8 mouse cellular contexts compared by ENCODE assay signal in the genomic region with DNA sequence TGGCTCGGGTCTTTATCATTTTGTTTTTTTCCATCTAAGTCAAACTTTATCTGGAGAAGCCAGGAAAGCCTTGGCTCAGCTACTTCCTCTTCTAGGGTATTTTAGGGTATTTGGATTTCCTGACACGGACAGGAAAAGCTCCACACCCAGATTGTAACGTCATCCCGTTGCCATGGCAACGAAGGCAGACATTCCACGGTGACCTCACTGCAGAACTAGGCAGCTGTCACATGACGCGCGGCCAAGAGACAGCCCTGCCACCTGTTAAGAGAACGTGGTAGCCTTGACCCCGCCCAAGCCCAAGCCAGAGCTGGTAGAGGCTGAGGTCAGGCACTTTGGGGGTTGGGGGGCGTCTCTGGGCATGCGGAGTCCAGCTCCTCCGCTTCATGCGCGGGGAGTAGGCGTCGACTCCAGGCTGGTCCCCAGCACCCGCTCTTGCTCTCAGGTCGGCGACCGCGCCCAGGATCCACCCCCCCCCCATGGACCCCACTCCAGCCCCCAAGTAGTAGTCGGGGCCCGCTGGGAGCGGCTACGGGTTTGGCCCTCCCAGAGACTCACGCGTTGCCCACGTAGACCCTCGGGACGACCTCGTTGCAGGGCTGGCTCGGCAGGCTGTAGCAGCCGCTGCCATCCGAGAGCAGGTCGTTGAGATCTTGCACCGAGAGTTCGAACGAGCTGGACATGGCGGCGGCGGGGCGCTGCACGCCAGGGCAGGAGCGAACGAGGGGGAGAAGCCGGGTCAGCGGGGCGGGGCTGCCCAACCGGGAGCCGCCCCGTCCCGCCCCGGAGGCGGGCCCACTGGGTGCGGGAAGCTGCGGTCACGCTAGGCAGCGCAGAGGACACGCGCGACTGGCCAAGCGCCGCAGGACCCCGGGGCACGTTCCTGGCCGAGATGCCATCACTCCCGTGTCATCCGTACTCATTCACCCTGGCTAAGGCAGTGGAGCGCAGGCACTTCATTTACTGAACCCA. TPM values are rescaled to one million over a fixed set of nuclear protein-coding genes. Genes with fewer than 3 reads are reported as not detected.
A peak's percentile ranks its signal among the peaks of the same experiment; 100 is the strongest.
DNase-seq lines count a peak whose midpoint lies in the region; ATAC-seq and TF ChIP-seq lines count a peak whose summit lies in the region.

A gene (plus strand): TSS at position 226 of the 972 bp plus-strand sequence.

- under 1% methylated on average over 64 of the region's 71 CpGs for WGBS in embryonic facial prominence, embryonic 15.5 days
- WGBS in kidney, embryonic 14.5 days, result 2% methylated on average over 66 of the region's 71 CpGs
- 1% methylated on average over 67 of the region's 71 CpGs for WGBS in limb, embryonic 14.5 days
- WGBS in midbrain, embryonic 16.5 days, result 2% methylated on average over 70 of the region's 71 CpGs
- WGBS in spleen, adult 2 months, result under 1% methylated on average over 70 of the region's 71 CpGs

- no peaks in the 10 kb centered on the region for H3K36me3 ChIP-seq in embryonic facial prominence, embryonic 15.5 days
- H3K36me3 ChIP-seq in kidney, embryonic 14.5 days (ENCODE audit: control insufficient read depth, insufficient read depth, low read length), result peaks cover 3% of the 10 kb centered on the region; the same call in 1 of the 2 replicates
- H3K36me3 ChIP-seq in limb, embryonic 14.5 days (ENCODE audit: control insufficient read depth, insufficient read depth, low read length), result no peaks in the 10 kb centered on the region
- no peaks in the 10 kb centered on the region; the same call in 1 of the 2 replicates for H3K36me3 ChIP-seq in midbrain, embryonic 16.5 days (ENCODE audit: control insufficient read depth, insufficient read depth, low read length)
- no peaks in the 10 kb centered on the region; the same call in 1 of the 2 replicates for H3K36me3 ChIP-seq in spleen, adult 2 months (ENCODE audit: control insufficient read depth, insufficient read depth, low read length)

- no peak for TF ChIP-seq POLR2A in bone marrow macrophage, adult 2 months (IDR thresholded peaks at IDR 0.05; ENCODE audit: borderline replicate concordance, low read depth, low read length)
- no peak for TF ChIP-seq POLR2A in limb, embryonic 14.5 days (IDR thresholded peaks at IDR 0.05; ENCODE audit: borderline replicate concordance, extremely low read depth, insufficient read depth, insufficient read length)
- TF ChIP-seq POLR2A in spleen, adult 2 months (IDR thresholded peaks at IDR 0.05; ENCODE audit: low read depth, low read length), result peak; percentile 36

- H3K4me2 ChIP-seq in embryonic facial prominence, embryonic 15.5 days (replicated peaks), result peak within 1 kb of the TSS; percentile 98
- peak within 1 kb of the TSS; percentile 97 for H3K4me2 ChIP-seq in kidney, embryonic 14.5 days (replicated peaks; ENCODE audit: low read depth, low read length)
- peak within 1 kb of the TSS; percentile 100 for H3K4me2 ChIP-seq in limb, embryonic 14.5 days (replicated peaks; ENCODE audit: low read depth, low read length, severe bottlenecking)
- peak within 1 kb of the TSS; percentile 93 for H3K4me2 ChIP-seq in midbrain, embryonic 16.5 days (ENCODE audit: low read length)

- peaks cover 5% of the 10 kb centered on the region; the same call in 1 of the 2 replicates for H3K27me3 ChIP-seq in embryonic facial prominence, embryonic 15.5 days
- peaks cover 4% of the 10 kb centered on the region; the same call in 1 of the 2 replicates for H3K27me3 ChIP-seq in kidney, embryonic 14.5 days (ENCODE audit: control insufficient read depth, insufficient read depth, low read length)
- H3K27me3 ChIP-seq in limb, embryonic 14.5 days (ENCODE audit: control insufficient read depth, insufficient read depth, low read length), result no peaks in the 10 kb centered on the region
- no peaks in the 10 kb centered on the region for H3K27me3 ChIP-seq in midbrain, embryonic 16.5 days (ENCODE audit: control insufficient read depth, insufficient read depth, low read depth, low read length)
- H3K27me3 ChIP-seq in spleen, adult 2 months (ENCODE audit: control insufficient read depth, insufficient read depth, low read length), result no peaks in the 10 kb centered on the region

- peaks cover 35% of the 10 kb centered on the region for H3K4me1 ChIP-seq in bone marrow macrophage, adult 2 months (ENCODE audit: control insufficient read depth, insufficient read depth, low read length)
- H3K4me1 ChIP-seq in embryonic facial prominence, embryonic 15.5 days, result peaks cover 28% of the 10 kb centered on the region
- H3K4me1 ChIP-seq in kidney, embryonic 14.5 days (ENCODE audit: control insufficient read depth, insufficient read depth, low read length), result peaks cover 25% of the 10 kb centered on the region; the same call in 1 of the 2 replicates
- 0 out of 2 replicates have a peak, but pooled peaks cover 10% of the 10 kb centered on the region for H3K4me1 ChIP-seq in limb, embryonic 14.5 days (ENCODE audit: control insufficient read depth, insufficient read depth, low read length)
- H3K4me1 ChIP-seq in midbrain, embryonic 16.5 days (ENCODE audit: control insufficient read depth, insufficient read depth, low read length), result peaks cover 6% of the 10 kb centered on the region
- peaks cover 20% of the 10 kb centered on the region for H3K4me1 ChIP-seq in spleen, adult 2 months (ENCODE audit: control insufficient read depth, insufficient read depth, insufficient read length)

- peak; percentile 85 for ATAC-seq in embryonic facial prominence, embryonic 15.5 days (ENCODE audit: insufficient number of reproducible peaks, low FRiP score, low TSS enrichment, low read depth)
- peak; percentile 86 for ATAC-seq in kidney, embryonic 14.5 days (ENCODE audit: low FRiP score, low TSS enrichment)
- ATAC-seq in limb, embryonic 14.5 days (ENCODE audit: low FRiP score, low read depth), result peak; percentile 84
- peak; percentile 86 for ATAC-seq in midbrain, embryonic 16.5 days

- no peaks in the 10 kb centered on the region for H3K9me3 ChIP-seq in embryonic facial prominence, embryonic 15.5 days (replicated peaks)
- no peaks in the 10 kb centered on the region for H3K9me3 ChIP-seq in kidney, embryonic 14.5 days (ENCODE audit: control insufficient read depth, low read length)
- no peaks in the 10 kb centered on the region for H3K9me3 ChIP-seq in limb, embryonic 14.5 days (ENCODE audit: control insufficient read depth, low read length)
- no peaks in the 10 kb centered on the region for H3K9me3 ChIP-seq in midbrain, embryonic 16.5 days (replicated peaks; ENCODE audit: control insufficient read depth, low read length, poor library complexity, severe bottlenecking)

- H3K9ac ChIP-seq in embryonic facial prominence, embryonic 15.5 days, result peak within 1 kb of the TSS; percentile 56
- H3K9ac ChIP-seq in kidney, embryonic 14.5 days (ENCODE audit: low read depth, low read length), result peak within 1 kb of the TSS; percentile 73
- H3K9ac ChIP-seq in limb, embryonic 14.5 days (ENCODE audit: low read depth, low read length, severe bottlenecking), result peak within 1 kb of the TSS; percentile 69
- peak within 1 kb of the TSS; percentile 77 for H3K9ac ChIP-seq in midbrain, embryonic 16.5 days (ENCODE audit: low read depth, low read length)

- TF ChIP-seq CTCF in bone marrow macrophage, adult 2 months (IDR thresholded peaks at IDR 0.05; ENCODE audit: low read depth, low read length), result no peak
- no peak for TF ChIP-seq CTCF in spleen, adult 2 months (IDR thresholded peaks at IDR 0.05; ENCODE audit: extremely low read depth, insufficient read depth, insufficient read length, insufficient replicate concordance)

- peak within 1 kb of the TSS; percentile 85 for H3K27ac ChIP-seq in bone marrow macrophage, adult 2 months (ENCODE audit: insufficient read depth, low read depth, low read length)
- peak within 1 kb of the TSS; percentile 79 for H3K27ac ChIP-seq in embryonic facial prominence, embryonic 15.5 days (replicated peaks)
- H3K27ac ChIP-seq in kidney, embryonic 14.5 days (ENCODE audit: low read depth, low read length), result peak within 1 kb of the TSS; percentile 82
- peak within 1 kb of the TSS; percentile 50 for H3K27ac ChIP-seq in limb, embryonic 14.5 days (replicated peaks; ENCODE audit: low read depth, low read length)
- peak within 1 kb of the TSS; percentile 79 for H3K27ac ChIP-seq in midbrain, embryonic 16.5 days (ENCODE audit: low read length)
- peak within 1 kb of the TSS; percentile 74 for H3K27ac ChIP-seq in spleen, adult 2 months (ENCODE audit: insufficient read depth, low read length)

- peak; percentile 97 for DNase-seq in 416B (ENCODE audit: low read depth)
- peak; percentile 98 for DNase-seq in heart, adult 9 months (ENCODE audit: low spot score in 2 of 2)
- peak; percentile 96 for DNase-seq in limb, embryonic 14.5 days (ENCODE audit: low spot score)
- DNase-seq in spleen, adult 2 months (ENCODE audit: low read depth in 1 of 2, low spot score in 2 of 2), result peak; percentile 79 to 86

- H3K4me3 ChIP-seq in bone marrow macrophage, adult 2 months (ENCODE audit: insufficient read depth, low read length), result peak within 1 kb of the TSS; percentile 71
- peak within 1 kb of the TSS; percentile 67 for H3K4me3 ChIP-seq in embryonic facial prominence, embryonic 15.5 days (replicated peaks)
- peak within 1 kb of the TSS; percentile 67 for H3K4me3 ChIP-seq in kidney, embryonic 14.5 days (ENCODE audit: low read length)
- H3K4me3 ChIP-seq in limb, embryonic 14.5 days (replicated peaks; ENCODE audit: low read length), result peak within 1 kb of the TSS; percentile 68
- peak within 1 kb of the TSS; percentile 65 for H3K4me3 ChIP-seq in midbrain, embryonic 16.5 days (ENCODE audit: low read depth, low read length)
- H3K4me3 ChIP-seq in spleen, adult 2 months (ENCODE audit: extremely low read depth, insufficient read depth, insufficient read length), result peak within 1 kb of the TSS; percentile 69

RNA-seq across cellular contexts. Expression of the gene that starts here (rescaled TPM):
- polyA plus RNA-seq in bone marrow macrophage, adult 2 months (2012; ENCODE audit: insufficient read depth, insufficient read length, missing spikeins), result not detected in 2 replicates
- not detected in 2 replicates for polyA plus RNA-seq in embryonic facial prominence, embryonic 15.5 days (2015; fragmentation: Nextera tagmentation; extraction: Ambion mirVana)
- not detected in 2 replicates for polyA plus RNA-seq in kidney, embryonic 14.5 days (2014; fragmentation: Nextera tagmentation; extraction: Ambion mirVana)
- polyA plus RNA-seq in limb, embryonic 14.5 days (2012; rRNA removed), result not detected in 2 replicates
- not detected in 2 replicates for polyA plus RNA-seq in limb, embryonic 14.5 days (2014; fragmentation: Nextera tagmentation; extraction: Ambion mirVana)
- not detected in 2 replicates for polyA plus RNA-seq in midbrain, embryonic 16.5 days (2015; fragmentation: Nextera tagmentation; extraction: Ambion mirVana)
- not detected in 2 replicates for polyA plus RNA-seq in spleen, adult 2 months (2012; rRNA removed)

Comparison
In these comparisons a context has a peak if more than half of its experiments do, and no peak if none do; other contexts are left out.
1. Peak in every context shown above with its lines: DNase-seq, ATAC-seq, H3K4me3 ChIP-seq and H3K27ac ChIP-seq.
2. Peak in ATAC-seq, H3K4me3 ChIP-seq, H3K27ac ChIP-seq, H3K9ac ChIP-seq and H3K4me2 ChIP-seq in embryonic facial prominence, embryonic 15.5 days; RNA of the gene not detected or under 1 TPM.
3. Peak in ATAC-seq, H3K4me3 ChIP-seq, H3K27ac ChIP-seq, H3K9ac ChIP-seq and H3K4me2 ChIP-seq in kidney, embryonic 14.5 days; RNA of the gene not detected or under 1 TPM.
4. Peak in DNase-seq, ATAC-seq, H3K4me3 ChIP-seq, H3K27ac ChIP-seq, H3K9ac ChIP-seq and H3K4me2 ChIP-seq in limb, embryonic 14.5 days; RNA of the gene not detected or under 1 TPM.
5. Peak in ATAC-seq, H3K4me3 ChIP-seq, H3K27ac ChIP-seq, H3K9ac ChIP-seq and H3K4me2 ChIP-seq in midbrain, embryonic 16.5 days; RNA of the gene not detected or under 1 TPM.
6. Peak in DNase-seq, H3K4me3 ChIP-seq and H3K27ac ChIP-seq in spleen, adult 2 months; RNA of the gene not detected or under 1 TPM.